Mouse (Mus musculus) kidney, embryonic 14.5 days (tissue): Measurements from ENCODE around the gene Gm49776. TPM values are rescaled to one million over a fixed set of nuclear protein-coding genes. Genes with fewer than 3 reads are reported as not detected.
"Not testable (repeated sequence)": the region's sequence is repeated elsewhere in the genome, so short reads cannot be mapped to it uniquely, and the experiment has no call there.

Source experiments
- ATAC-seq: fragments of 200-750 bp; cut with Nextera tagmentation; 2 replicates; pipeline ENCODE4 v1.8.0; 2017; ENCODE audit warnings: moderate number of reproducible peaks, mild to moderate bottlenecking, moderate TSS enrichment, moderate library complexity; ENCODE audit not compliant: low FRiP score, low TSS enrichment
- H3K27ac ChIP-seq: fragments of 300-500 bp; sonication (generic); 2 replicates; pipeline ENCODE4 v1.5.1; 2014; ENCODE audit warnings: low read depth, mild to moderate bottlenecking, low read length, moderate library complexity, mixed read lengths
- H3K27me3 ChIP-seq: fragments of 300-500 bp; sonication (generic); 2 replicates; pipeline ENCODE4 v1.6.1; 2014; ENCODE audit warnings: mild to moderate bottlenecking, low read length; ENCODE audit not compliant: control insufficient read depth, insufficient read depth
- H3K36me3 ChIP-seq: fragments of 300-500 bp; sonication (generic); 2 replicates; pipeline ENCODE4 v1.6.1; 2014; ENCODE audit warnings: low read length, mixed read lengths; ENCODE audit not compliant: control insufficient read depth, insufficient read depth
- H3K4me1 ChIP-seq: fragments of 300-500 bp; sonication (generic); 2 replicates; pipeline ENCODE4 v1.6.1; 2014; ENCODE audit warnings: low read length, mixed read lengths; ENCODE audit not compliant: control insufficient read depth, insufficient read depth
- H3K4me2 ChIP-seq: fragments of 300-500 bp; sonication (generic); replicated peaks from 2 replicates; pipeline ENCODE4 v1.6.1; 2014; ENCODE audit warnings: low read depth, mild to moderate bottlenecking, low read length
- H3K4me3 ChIP-seq: fragments of 300-500 bp; sonication (generic); 2 replicates; pipeline ENCODE4 v1.5.1; 2014; ENCODE audit warnings: mild to moderate bottlenecking, low read length
- H3K9ac ChIP-seq: fragments of 300-500 bp; sonication (generic); 2 replicates; pipeline ENCODE4 v1.6.1; 2014; ENCODE audit warnings: low read depth, mild to moderate bottlenecking, low read length, moderate library complexity
- H3K9me3 ChIP-seq: fragments of 300-500 bp; sonication (generic); 2 replicates; pipeline ENCODE4 v1.6.1; 2016; ENCODE audit warnings: low read length; ENCODE audit not compliant: control insufficient read depth
- WGBS: fragments of 180-500 bp; shearing (Covaris S2); extraction: QIAGEN DNeasy Blood & Tissue Kit; methylation state at CpG from one replicate; pipeline ENCODE4 v1.1.7; 2014; 5-methylcytosine and 5-hydroxymethylcytosine counted together
- microRNA counts: library from miRNA; unstranded; fragments of <30 nt; microRNA quantifications from one replicate; lab custom pipeline; 2017
- microRNA-seq: library from miRNA; unstranded; fragments of <30 nt; microRNA quantifications from one replicate; pipeline ENCODE4, GENCODE M21; 2016
- polyA plus RNA-seq: library from polyadenylated mRNA; unstranded; fragments of >200 nt; fragmentation: Nextera tagmentation; extraction: Ambion mirVana; gene quantifications from 2 replicates; pipeline ENCODE4 v1.2.1, GENCODE M21; 2014

Gene Gm49776
- polyA plus RNA-seq, 1 experiment from 2014 or later, result 1.9 TPM

DNA sequence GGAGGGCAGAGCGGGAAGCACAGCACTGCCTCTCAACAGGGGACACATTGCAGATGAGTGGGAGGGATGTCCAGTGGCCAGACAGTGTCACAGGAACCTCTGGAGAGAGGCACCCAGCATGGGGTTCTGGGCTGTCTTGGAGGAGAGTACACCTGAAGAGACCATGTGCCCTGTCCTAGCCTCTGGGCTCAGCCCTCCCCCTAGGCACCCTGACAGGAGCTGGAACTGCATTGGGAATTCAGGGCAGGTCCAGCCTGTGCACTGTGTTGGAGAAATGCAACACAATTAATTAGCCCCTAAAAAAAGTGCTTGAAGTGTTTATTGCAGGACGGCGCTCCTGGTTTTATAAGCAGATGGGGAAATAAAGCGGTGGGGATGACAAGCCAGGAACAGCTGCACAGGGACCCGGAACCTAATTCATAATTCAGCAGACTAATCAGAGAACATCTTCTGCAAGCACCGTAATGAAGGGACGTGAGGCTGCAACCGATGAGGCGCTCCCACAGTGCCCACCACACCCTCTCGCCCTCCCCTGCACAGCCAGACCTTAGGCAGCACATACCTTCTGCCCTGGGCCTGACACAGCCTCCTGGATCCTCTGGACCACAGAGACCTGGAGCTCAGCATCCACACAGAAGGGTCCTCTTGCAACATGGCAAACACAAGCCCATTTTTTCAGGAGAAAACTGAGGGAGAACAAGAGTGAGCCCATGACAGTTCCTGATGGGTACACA lies 59.6 kb downstream of the Gm49776 start:
- H3K27me3 ChIP-seq, result no peaks in the 10 kb centered on the region
- H3K9ac ChIP-seq, result 0 out of 2 replicates have a peak overlapping the region, but pooled peaks have one; percentile 0
- 55% methylated on average over 10 of the region's 10 CpGs for WGBS
- no peak overlapping the region for H3K27ac ChIP-seq
- no peak overlapping the region for H3K4me3 ChIP-seq
- ATAC-seq, result no peak
- no peak overlapping the region; the same call in 1 of the 2 replicates for H3K4me2 ChIP-seq
- peaks cover 36% of the 10 kb centered on the region for H3K4me1 ChIP-seq
- H3K9me3 ChIP-seq, result no peaks in the 10 kb centered on the region
- H3K36me3 ChIP-seq, result no peaks in the 10 kb centered on the region

DNA sequence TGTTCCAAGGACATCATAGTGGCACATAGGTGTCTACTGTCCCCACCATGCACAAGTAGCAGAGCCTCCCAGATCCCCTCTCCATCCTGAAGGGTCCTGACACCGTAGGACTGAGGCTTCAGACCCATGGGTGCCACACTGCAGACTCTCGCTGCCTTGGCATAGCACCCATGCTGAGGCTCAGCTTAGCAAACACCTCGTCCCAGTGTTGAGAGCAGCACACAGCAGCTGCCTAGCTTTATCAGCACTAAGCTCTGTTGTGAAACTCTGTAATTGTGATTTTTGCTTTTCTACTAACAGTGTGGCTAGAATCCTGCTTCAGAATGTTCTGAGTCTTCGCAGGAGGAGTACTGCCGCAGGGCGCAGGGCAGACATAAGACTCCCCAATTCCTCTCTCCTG lies 60.2 kb downstream of the Gm49776 start:
- WGBS, result 88% methylated on average over 6 of the region's 6 CpGs
- Histone ChIP-seq H3K4me1 (peaks cover 34% of the 10 kb centered on the region), H3K27me3 (no peaks in the 10 kb centered on the region), H3K9me3 (no peaks in the 10 kb centered on the region), H3K4me3 (no peak overlapping the region), H3K4me2 (no peak overlapping the region), H3K27ac (no peak overlapping the region), H3K36me3 (no peaks in the 10 kb centered on the region), H3K9ac (0 out of 2 replicates have a peak overlapping the region, but pooled peaks have one; percentile 0)
- ATAC-seq, result no peak

DNA sequence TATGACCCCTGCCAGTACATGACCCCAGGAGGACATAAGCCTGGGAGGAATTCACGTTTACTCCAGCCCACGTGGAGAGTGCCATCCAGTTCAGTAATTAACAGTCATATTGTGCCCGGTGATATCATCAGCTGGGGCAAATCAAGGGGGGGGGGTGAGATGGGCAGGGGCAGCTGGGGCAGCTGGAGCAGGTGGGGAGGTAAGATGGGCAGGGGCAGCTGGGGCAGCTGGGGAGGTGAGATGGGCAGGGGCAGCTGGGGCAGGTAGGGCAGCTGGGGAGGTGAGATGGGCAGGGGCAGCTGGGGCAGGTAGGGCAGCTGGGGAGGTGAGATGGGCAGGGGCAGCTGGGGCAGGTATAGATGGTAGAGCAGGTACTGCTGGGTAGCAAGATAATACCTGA lies 62.6 kb downstream of the Gm49776 start:
- ATAC-seq, H3K36me3 ChIP-seq, H3K27ac ChIP-seq, H3K27me3 ChIP-seq, H3K9ac ChIP-seq, H3K4me2 ChIP-seq, H3K9me3 ChIP-seq, H3K4me3 ChIP-seq: not testable (repeated sequence)
- 36% methylated on average over 3 of the region's 3 CpGs for WGBS
- peaks cover 34% of the 10 kb centered on the region for H3K4me1 ChIP-seq

MicroRNAs within 50 kb of the gene (microRNA counts, 519-probe panel; counts per million panel counts)
- not detected for microRNA mmu-miR-1306 (lab: Ali Mortazavi, UCI)

Small RNA genes within 50 kb of the gene (microRNA-seq; reads per million reads assigned to microRNA genes)
- gene Gm24572, result 3.4 reads per million, percentile 12 among the genes with 10 or more reads in this experiment
- gene Mir1306, result 275 reads per million, percentile 68 among the genes with 10 or more reads in this experiment

Other genes with a start within 250 kb of the Gm49776 start
- 99.0 and 101 TPM in 2 replicates for gene Dgcr6, start 205.5 kb downstream of the Gm49776 start, polyA plus RNA-seq
- gene Prodh, start 168.1 kb downstream of the Gm49776 start, polyA plus RNA-seq, result 21.5 and 21.6 TPM in 2 replicates
- 3.6 and 4.7 TPM in 2 replicates for gene Rtn4r, start 130.7 kb downstream of the Gm49776 start, polyA plus RNA-seq
- gene Ccdc188, start 40.4 kb downstream of the Gm49776 start, polyA plus RNA-seq, result not detected in 2 replicates
- 14.4 and 17.2 TPM in 2 replicates for gene Zdhhc8, start 23.2 kb downstream of the Gm49776 start, polyA plus RNA-seq
- gene Trmt2a, start 9.6 kb downstream of the Gm49776 start, polyA plus RNA-seq, result 78.3 and 83.4 TPM in 2 replicates
- gene Ranbp1, start 9.6 kb downstream of the Gm49776 start, polyA plus RNA-seq, result 846 and 1,191 TPM in 2 replicates
- 29.9 and 41.4 TPM in 2 replicates for gene Dgcr8, start 30.9 kb upstream of the Gm49776 start, polyA plus RNA-seq
- 19.8 and 20.0 TPM in 2 replicates for gene Tango2, start 89.8 kb upstream of the Gm49776 start, polyA plus RNA-seq
- 16.3 and 27.0 TPM in 2 replicates for gene Arvcf, start 89.9 kb upstream of the Gm49776 start, polyA plus RNA-seq
- gene Txnrd2, start 168.1 kb upstream of the Gm49776 start, polyA plus RNA-seq, result 21.9 and 23.6 TPM in 2 replicates
- 78.7 and 89.0 TPM in 2 replicates for gene Comt, start 168.5 kb upstream of the Gm49776 start, polyA plus RNA-seq
- gene Gnb1l, start 240.4 kb upstream of the Gm49776 start, polyA plus RNA-seq, result 16.3 and 18.0 TPM in 2 replicates
- 1.9 and 3.0 TPM in 2 replicates for gene Rtl10, start 240.6 kb upstream of the Gm49776 start, polyA plus RNA-seq